Mouse (Mus musculus) colon, adult 2 months (tissue): ENCODE measurements around the gene Ahcyl2. TPM values are rescaled to one million over a fixed set of nuclear protein-coding genes. Genes with fewer than 3 reads are reported as not detected.

Experiments
- polyA plus RNA-seq: library from polyadenylated mRNA; depleted of rRNA; stranded (reverse); fragments of >200 nt; gene quantifications from 2 replicates; pipeline ENCODE4 v1.2.3, GENCODE M21; 2012; rRNA removed

Gene Ahcyl2
- 231 and 289 TPM in 2 replicates for polyA plus RNA-seq

DNA sequence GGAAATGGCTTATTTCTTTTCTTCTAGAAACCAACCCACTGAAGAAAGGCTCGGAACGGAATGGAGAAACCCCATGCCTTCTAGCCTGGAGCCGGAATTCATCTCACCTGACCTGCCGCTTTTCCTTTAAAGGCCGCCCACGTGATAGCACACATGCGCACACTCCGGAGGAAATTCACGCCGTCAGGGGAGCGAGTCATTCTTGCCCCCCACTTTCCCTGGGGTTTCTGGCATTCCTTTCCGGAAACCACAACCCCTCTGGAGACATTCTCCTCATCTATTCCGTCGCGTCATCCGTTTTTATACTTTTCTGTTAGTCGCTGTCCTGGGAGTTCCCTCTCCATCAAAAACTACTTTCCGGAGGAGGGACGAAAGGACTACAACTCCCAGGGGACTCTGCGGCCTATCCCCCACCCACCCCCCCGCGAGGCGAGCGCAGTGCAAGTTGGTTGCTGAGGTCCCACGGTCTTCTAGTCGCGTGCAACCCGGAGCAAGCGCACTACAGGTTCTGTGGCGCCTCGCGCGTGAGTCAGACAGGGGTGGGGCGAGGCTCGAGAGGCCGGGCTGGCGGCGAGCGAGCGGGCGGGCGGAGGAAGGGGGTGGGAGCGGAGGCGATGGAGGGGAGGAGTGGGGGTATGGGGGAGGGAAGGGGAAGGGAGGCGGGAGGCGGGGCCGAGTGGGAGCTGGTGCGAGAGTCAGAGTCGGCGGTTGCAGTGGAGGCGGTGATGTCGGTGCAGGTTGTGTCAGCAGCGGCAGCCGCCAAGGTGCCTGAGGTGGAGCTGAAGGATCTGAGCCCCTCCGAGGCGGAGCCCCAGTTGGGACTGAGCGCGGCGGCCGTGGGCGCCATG is at the start of gene Ahcyl2:
Gene Ahcyl2 (plus strand): TSS at position 199 of the 848 bp plus-strand sequence.

DNA sequence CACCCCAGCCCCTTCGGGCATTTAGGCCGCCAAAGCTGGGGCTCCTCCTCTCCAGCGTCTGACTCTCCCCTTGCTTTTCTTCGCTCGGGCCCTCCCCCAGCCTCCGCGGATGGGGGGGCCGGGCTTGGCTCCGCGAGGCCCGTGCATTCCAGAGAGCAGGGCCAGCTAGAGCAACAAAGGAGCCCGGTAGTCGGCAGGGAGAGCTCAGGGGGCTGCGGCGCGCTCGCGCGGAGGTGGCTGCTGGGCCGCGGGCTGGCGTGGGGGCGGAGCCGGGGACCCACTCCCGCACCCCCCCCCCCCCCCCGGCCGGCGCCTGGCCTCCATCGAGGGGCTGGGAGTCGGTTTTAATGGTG is 32.5 kb upstream of the Ahcyl2 start, which contains the start of gene Smo:
Gene Smo (plus strand): TSS at position 168 of the 353 bp plus-strand sequence.

DNA sequence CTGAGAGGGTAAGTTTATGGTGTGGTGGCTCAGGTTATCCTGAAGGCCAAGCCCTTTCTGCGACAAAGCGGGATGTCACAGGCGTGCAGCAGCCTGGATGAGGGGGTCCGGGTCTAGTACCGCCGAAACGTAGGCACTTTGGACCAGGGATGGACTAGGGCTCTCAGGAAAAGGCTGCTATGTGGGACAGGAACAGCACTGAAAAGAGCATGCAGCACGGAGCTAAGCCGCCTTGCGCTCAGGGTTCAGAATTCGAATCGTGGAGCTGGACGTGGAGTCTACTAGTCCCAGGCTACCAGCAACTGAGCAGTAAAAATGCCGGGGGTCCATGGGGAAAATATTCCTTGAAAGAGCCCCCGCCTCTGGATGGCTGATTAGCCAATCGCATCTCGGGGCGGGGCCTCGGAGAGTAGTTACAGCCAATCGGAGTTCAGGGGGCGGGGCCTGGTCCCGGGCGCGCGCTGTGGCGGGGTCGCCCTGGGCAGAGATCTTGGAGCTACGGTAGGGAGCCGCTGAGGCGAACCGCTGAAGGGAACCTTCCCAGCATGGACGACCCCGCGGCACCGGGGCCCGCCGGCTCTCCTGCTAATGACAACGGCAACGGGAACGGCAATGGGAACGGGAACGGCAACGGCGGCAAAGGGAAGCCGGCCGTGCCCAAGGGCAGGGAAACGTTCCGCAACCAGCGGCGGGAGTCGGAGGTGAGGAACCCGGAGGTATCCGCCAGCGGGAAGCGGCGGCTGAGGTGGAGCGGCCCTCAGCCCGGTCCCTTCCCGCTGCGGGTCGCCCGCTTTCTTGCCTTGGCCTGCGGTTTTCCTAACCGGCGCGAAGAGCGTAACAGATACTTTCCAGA is 148.9 kb downstream of the Ahcyl2 start, which contains the start of gene Strip2:
Gene Strip2 (plus strand): TSS at position 483 of the 853 bp plus-strand sequence.

Other genes with a start within 250 kb of the Ahcyl2 start
- gene Irf5, start 241.4 kb upstream of the Ahcyl2 start, polyA plus RNA-seq, result 16.5 and 16.6 TPM in 2 replicates
- gene Tnpo3, start 158.1 kb upstream of the Ahcyl2 start, polyA plus RNA-seq, result 36.1 and 60.5 TPM in 2 replicates
- gene Tspan33, start 73.8 kb upstream of the Ahcyl2 start, polyA plus RNA-seq, result 33.6 and 36.2 TPM in 2 replicates
- 33.6 and 34.4 TPM in 2 replicates for gene Smo, start 32.5 kb upstream of the Ahcyl2 start, polyA plus RNA-seq
- gene Strip2, start 149.0 kb downstream of the Ahcyl2 start, polyA plus RNA-seq, result 1.1 TPM in 2 replicates